Mouse (Mus musculus): Measurements from ENCODE around the gene Aipl1.

GRCm38 (mm10) chr11:72041290-72041767 is 4.0 kb upstream of the Aipl1 start:
- TF ChIP-seq CTCF (IDR thresholded peaks at IDR 0.05; ENCODE audit: borderline replicate concordance, insufficient read depth, low read depth, low read length) = no peak
- no peak for TF ChIP-seq POLR2A (IDR thresholded peaks at IDR 0.05; ENCODE audit: borderline replicate concordance, insufficient read depth, low read length)
